Mouse (Mus musculus): Measurements from ENCODE around the gene Chrm3.

- TF ChIP-seq CTCF (IDR thresholded peaks at IDR 0.05; ENCODE audit: extremely low read depth, insufficient read length, insufficient replicate concordance, low read depth, low read length) (no peak), POLR2A (IDR thresholded peaks at IDR 0.05; ENCODE audit: low read depth, low read length) (no peak)
Measured at GRCm38 (mm10) chr13:9886465-9887135, 474.0 kb downstream of the Chrm3 start.

All from small intestine, adult 2 months (tissue).